Mouse (Mus musculus) kidney, adult 9 months (tissue): Measurements from ENCODE around the gene Anxa8.

Experiments used
- DNase-seq: peaks from one replicate; pipeline ENCODE4 v3.0.0; 2022

Gene Anxa8

DNA sequence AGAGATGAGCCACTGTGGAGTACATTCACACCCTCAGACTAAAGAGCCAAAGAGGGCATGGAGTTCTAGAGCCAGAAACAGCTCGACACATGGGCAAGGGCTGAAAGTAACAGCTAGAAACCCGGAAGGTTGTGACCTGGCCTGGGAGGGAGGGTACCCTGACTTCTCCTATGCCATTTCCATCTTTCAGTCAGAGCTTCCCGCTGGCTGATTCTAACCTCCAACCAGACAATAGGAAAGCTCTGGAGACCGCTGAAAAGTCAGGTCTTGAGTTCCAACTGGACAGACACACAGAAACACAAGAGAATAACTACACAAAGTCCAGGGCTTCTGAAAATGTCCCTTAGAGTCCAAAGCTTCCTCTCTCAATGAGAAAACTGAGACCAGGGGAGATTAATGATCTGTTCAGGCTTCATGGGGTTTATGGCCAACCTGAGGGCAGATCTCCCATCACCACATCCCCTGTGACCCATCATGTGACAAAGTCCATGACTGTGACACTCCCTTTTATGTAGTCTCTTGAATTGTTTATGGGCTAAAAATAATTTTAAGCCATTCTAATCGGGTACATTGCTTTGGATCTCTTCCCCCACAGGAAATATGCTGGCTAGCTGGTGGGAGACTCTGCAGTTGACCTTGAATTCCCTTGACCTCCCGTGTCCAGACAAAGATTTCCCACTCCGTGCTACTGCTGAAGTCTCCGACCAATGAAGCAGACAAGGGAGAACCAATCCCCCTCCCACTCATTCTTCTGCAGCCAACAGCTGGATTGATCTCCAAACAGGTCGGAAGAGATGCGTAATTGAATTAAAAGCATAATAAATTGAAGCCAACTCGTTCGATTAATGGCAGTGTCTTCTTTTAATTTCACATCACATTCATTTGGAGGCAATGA lies 34.5 kb downstream of the Anxa8 start:
- DNase-seq = no peak

DNA sequence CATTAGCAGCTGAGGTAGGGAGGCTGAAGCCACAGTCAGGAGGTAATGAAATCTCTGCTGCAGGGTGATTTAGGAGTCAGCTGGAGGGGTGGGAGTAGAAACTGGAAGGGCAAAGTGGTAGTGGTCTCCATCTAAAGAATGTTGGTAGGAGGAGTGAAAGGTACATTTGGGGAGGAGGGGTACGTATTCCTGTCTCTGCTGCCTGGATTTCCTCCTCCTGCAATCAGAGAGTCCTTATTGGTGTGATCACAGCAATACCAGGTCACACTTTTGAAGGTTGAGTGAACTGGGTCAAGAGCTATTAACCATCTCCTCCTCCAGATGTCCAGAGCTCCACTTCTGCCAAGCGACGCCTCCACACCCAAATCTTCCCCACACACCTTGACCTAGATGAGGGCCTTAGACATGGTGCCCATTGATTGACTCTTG lies 35.2 kb downstream of the Anxa8 start:
- DNase-seq = no peak

DNA sequence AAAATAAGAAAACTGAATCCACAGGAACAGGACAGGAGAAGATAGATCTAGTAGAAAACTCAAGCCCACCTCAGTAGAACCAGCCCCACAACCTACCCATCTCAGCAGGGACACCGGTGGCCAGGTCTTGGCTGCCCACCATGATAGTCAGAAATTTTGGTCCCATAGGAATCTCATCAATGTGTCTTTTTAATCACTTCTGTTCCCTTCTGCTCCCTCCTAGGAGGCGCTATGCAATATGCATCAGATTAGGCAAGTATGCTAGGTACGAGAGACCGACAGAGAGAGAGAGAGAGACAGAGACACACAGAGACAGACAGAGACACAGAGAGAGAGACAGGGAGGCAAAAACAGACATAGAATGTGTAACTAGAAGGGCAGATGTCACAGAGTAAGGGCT lies 35.9 kb downstream of the Anxa8 start:
- no peak for DNase-seq

DNA sequence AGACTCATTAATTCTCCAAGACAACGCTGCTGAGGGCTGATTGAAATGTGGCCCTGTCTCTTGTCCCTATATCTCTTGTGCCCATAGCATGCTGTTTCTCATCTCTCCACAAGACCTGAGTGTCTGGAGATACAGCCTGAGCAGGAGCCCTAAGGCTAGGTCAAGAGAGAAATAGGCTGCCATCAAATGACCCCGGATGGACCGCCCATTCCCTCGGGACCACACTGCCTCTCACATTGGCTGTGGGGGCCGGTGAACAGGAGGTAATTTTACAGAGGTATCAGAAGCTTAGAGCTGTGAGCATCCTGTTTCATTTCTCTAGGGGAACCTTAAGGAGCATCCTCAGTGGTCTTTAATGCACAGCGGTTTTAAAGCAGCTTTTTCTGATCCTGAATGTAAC lies 45.4 kb downstream of the Anxa8 start:
- no peak for DNase-seq

DNA sequence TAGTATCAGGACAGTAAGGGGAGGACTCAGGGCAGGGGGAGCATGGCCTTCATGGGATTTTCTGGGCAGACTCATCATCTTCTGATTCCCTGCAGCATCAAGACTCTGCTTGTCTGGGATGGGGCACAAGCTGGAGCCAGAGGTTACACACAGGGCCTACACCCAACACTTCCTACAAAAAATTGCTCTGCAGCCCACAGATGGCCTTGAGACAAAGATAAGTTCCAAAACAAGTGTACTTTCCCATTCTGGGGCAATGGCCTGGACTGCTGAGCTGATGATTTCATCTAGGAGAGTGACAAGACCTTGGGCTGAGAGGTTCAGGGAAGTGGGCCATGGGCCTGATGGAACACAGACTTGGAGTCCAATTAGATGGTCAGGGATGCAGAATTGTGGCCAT lies 49.6 kb downstream of the Anxa8 start:
- DNase-seq = no peak

DNA sequence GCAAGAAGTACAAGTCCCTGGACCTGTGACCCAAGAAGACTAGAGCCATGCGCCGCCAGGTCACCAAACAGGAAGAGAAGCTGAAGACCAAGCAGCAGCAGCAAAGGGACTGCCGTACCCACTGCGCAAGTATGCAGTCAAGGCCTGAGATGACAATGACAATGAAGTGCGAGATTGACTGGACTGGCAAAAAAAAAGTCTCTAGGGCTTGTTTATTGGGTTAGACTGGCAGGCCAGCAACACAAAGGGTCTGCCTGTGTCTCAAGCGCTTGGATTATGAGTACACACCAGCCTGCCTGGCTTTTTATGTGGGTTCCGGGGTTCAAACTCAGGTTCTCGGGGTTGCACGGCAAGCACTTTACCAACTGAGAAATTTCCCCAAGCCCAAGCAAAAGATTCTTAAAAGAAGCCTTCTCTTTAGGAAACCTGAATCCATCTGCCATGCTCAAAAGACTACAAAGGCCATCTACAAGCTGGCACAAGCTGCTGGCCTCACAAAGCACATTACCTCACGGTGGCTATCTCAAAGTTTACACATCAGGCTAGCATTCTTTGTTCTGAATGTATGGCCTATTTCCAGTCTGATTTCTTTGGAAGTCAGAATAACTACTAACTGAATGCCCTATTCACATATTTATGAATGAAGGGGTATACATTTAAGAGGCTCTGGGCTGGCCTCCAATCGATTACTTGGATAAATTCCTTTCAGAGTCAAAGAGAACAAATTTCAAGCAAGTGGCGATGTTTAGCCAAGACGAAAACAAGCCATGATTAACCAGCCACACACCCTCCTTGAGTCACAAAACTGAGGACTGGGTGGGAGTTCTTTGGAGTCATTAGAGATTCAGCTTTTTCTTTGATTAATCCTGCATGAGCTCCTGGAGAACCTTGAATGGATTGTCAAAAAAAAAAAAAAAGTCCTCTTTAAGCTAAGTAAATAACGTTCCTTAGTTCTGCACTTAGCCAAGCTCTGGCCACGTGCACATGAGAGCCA lies 54.2 kb downstream of the Anxa8 start:
- DNase-seq = no peak

DNA sequence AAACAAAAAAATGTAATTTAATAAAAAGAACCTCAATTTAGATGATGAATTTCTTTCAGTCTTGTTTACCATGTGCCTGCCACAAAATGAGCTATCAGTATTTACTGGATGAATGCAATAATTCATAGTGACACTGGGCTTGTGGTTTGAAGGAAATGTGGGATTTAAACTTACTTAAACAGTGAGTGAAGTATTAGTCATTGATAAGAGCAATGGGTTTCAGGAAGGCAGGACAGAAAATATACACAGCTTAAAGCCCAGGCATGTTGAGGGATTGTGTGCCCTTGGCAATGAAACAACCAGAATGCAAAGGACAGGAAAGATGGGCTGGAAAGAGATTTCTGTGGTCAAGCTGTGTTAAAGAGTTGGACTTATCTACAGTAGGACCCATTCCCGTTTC lies 56.5 kb downstream of the Anxa8 start:
- DNase-seq = no peak

DNA sequence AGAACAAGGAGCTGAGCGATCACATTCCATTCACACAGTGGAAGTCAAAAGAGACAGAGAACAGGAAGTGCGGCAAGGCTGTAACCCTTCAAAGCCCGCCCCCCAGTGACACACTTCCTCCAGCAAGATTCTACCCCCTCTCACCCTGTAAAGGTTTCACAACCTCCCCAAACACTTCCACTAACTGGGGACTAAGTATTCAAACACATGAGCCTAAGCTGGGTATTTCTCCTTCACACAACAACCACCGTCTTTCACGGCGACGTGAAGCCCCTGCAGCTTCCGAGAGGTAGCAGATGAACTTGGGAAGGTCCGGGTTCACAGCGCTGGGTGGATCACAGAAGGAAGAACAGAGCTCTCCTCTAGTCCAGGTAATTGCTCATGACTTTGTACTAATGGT lies 57.1 kb downstream of the Anxa8 start:
- no peak for DNase-seq
